Mouse (Mus musculus) heart, embryonic 13.5 days (tissue): ENCODE data around the gene Cacna1f. TPM values are rescaled to one million over a fixed set of nuclear protein-coding genes. Genes with fewer than 3 reads are reported as not detected.

Experiments used
- ATAC-seq: fragments of 200-750 bp; cut with Nextera tagmentation; 2 replicates; pipeline ENCODE4 v1.8.0; 2017; ENCODE audit warnings: moderate TSS enrichment; ENCODE audit not compliant: insufficient number of reproducible peaks, low FRiP score, low TSS enrichment; ENCODE audit errors: extremely low read depth
- H3K27ac ChIP-seq: fragments of 300-500 bp; sonication (generic); replicated peaks from 2 replicates; pipeline ENCODE4 v1.5.1; 2015; ENCODE audit warnings: moderate library complexity, mild to moderate bottlenecking, inconsistent platforms
- H3K27me3 ChIP-seq: fragments of 300-500 bp; sonication (generic); replicated peaks from 2 replicates; pipeline ENCODE4 v1.6.1; 2015; ENCODE audit warnings: mild to moderate bottlenecking, inconsistent platforms
- H3K36me3 ChIP-seq: fragments of 300-500 bp; sonication (generic); 2 replicates; pipeline ENCODE4 v1.6.1; 2015; ENCODE audit warnings: mild to moderate bottlenecking, inconsistent platforms
- H3K4me1 ChIP-seq: fragments of 300-500 bp; sonication (generic); 2 replicates; pipeline ENCODE4 v1.6.1; 2015; ENCODE audit warnings: inconsistent platforms
- H3K4me2 ChIP-seq: fragments of 300-500 bp; sonication (generic); 2 replicates; pipeline ENCODE4 v1.6.1; 2015; ENCODE audit warnings: inconsistent platforms, mild to moderate bottlenecking, moderate library complexity
- H3K4me3 ChIP-seq: fragments of 300-500 bp; sonication (generic); 2 replicates; pipeline ENCODE4 v1.5.1; 2015; ENCODE audit warnings: moderate library complexity, mild to moderate bottlenecking, inconsistent platforms
- H3K9ac ChIP-seq: fragments of 300-500 bp; sonication (generic); 2 replicates; pipeline ENCODE4 v1.6.1; 2015; ENCODE audit warnings: inconsistent platforms, mild to moderate bottlenecking, moderate library complexity
- H3K9me3 ChIP-seq: fragments of 300-500 bp; sonication (generic); 2 replicates; pipeline ENCODE4 v1.6.1; 2016; ENCODE audit warnings: inconsistent platforms
- WGBS: fragments of 180-500 bp; shearing (Covaris S2); methylation state at CpG from one replicate; pipeline ENCODE4 v1.1.7; 2015; ENCODE audit warnings: mixed read lengths; 5-methylcytosine and 5-hydroxymethylcytosine counted together
- polyA plus RNA-seq: library from polyadenylated mRNA; unstranded; fragments of >200 nt; fragmentation: Nextera tagmentation; extraction: Ambion mirVana; gene quantifications from 2 replicates; pipeline ENCODE4 v1.2.1, GENCODE M21; 2015

Cacna1f gene
- polyA plus RNA-seq, 1 experiment from 2014 or later: not detected

DNA sequence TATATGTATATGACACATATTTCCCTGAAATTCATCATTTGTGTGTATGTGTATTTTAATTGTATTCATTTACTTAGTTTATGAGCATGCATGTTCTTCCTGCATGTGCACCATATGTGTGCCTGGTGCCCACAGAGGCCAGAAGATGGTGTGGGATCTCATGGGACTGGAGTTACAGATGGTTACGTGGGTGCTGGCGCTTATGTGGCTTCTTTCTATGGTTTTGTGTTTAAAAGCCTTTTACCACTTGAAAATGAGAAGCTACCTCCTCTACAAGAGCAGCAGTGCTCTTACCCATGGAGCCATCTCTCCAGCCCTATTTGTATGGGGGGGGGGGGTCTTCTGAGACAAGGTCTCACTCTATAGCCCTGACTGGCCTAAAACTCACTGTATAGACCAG is 25.7 kb upstream of the Cacna1f start:
- Histone ChIP-seq H3K9me3 (no peaks in the 10 kb centered on the region), H3K4me2 (no peak overlapping the region), H3K27me3 (no peaks in the 10 kb centered on the region), H3K9ac (no peak overlapping the region), H3K4me3 (no peak overlapping the region), H3K4me1 (no peaks in the 10 kb centered on the region), H3K36me3 (no peaks in the 10 kb centered on the region; the same call in 1 of the 2 replicates), H3K27ac (no peak overlapping the region)
- WGBS: 87% methylated on average over 2 of the region's 2 CpGs
- ATAC-seq: no peak

DNA sequence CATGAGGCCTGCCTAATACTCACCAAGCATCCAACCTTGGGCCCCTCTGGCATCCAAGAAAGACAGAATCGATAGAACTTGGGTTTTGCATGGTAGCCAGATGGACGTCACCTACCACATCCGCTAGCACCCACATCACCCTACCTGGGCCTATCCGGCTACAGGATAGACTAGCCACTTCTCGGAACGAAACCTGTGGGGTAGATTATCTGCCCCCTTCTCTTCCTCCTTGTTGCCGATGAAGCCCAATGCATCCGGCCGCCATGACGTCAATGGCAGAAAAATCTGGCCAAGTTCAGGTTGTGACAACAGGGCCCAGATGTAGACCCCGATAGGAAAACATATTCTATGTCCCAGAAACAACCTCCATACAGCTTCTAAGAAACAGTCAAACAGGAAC is 23.0 kb upstream of the Cacna1f start:
- Histone ChIP-seq H3K9me3 (no peaks in the 10 kb centered on the region), H3K4me3 (no peak overlapping the region), H3K4me1 (no peaks in the 10 kb centered on the region), H3K27me3 (no peaks in the 10 kb centered on the region), H3K4me2 (no peak overlapping the region), H3K27ac (no peak overlapping the region), H3K36me3 (peaks cover 4% of the 10 kb centered on the region; the same call in 1 of the 2 replicates), H3K9ac (no peak overlapping the region)
- 88% methylated on average over 11 of the region's 11 CpGs for WGBS
- ATAC-seq: no peak

DNA sequence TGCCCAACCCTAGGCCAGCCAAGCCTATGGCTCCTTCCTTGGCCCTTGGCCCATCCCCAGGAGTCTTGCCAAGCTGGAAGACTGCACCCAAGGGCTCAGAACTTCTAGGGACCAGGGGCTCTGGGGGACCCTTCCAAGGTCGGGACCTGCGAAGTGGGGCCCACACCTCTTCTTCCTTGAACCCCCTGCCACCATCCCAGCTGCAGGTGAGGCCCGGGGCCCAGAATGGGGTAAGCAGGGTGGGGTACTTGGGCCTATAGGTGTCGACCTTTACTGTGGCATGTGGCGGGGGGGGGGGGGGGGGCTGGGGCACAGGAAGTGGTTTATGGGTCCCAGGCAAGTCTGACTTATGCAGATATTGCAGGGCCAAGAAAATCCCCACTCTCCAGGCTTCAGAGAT is 20.5 kb upstream of the Cacna1f start:
- peaks cover 10% of the 10 kb centered on the region for H3K36me3 ChIP-seq
- 80% methylated on average over 4 of the region's 5 CpGs for WGBS
- no peaks in the 10 kb centered on the region for H3K27me3 ChIP-seq
- H3K9me3 ChIP-seq: no peaks in the 10 kb centered on the region
- no peak overlapping the region for H3K4me3 ChIP-seq
- H3K9ac ChIP-seq: no peak overlapping the region
- no peaks in the 10 kb centered on the region for H3K4me1 ChIP-seq
- H3K27ac ChIP-seq: no peak overlapping the region
- no peak overlapping the region for H3K4me2 ChIP-seq
- ATAC-seq: no peak

DNA sequence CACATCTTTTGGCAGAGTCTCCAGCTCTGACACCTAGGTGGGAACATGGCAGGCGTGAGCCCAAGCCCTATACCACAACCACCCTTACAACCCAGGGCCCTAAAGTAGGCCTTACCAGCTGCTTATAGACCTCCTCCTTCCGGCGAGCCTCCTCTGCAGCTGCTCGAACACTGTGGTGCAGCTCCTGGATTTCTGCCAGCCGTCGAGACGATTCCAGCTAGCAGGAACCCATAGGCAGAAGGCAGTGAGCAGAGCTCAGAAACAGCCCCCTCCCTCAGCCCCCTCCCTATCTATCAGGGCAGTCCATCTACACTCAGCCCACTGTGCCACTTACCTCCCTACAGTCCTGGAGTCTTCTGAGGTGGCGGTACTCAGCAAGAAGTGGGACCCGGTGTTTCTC is 11.5 kb upstream of the Cacna1f start:
- Histone ChIP-seq H3K4me3 (no peak overlapping the region), H3K9me3 (no peaks in the 10 kb centered on the region), H3K27ac (no peak overlapping the region), H3K36me3 (peaks cover 51% of the 10 kb centered on the region), H3K27me3 (no peaks in the 10 kb centered on the region), H3K4me1 (no peaks in the 10 kb centered on the region), H3K9ac (no peak overlapping the region), H3K4me2 (no peak overlapping the region)
- ATAC-seq: no peak
- 88% methylated on average over 9 of the region's 9 CpGs for WGBS

DNA sequence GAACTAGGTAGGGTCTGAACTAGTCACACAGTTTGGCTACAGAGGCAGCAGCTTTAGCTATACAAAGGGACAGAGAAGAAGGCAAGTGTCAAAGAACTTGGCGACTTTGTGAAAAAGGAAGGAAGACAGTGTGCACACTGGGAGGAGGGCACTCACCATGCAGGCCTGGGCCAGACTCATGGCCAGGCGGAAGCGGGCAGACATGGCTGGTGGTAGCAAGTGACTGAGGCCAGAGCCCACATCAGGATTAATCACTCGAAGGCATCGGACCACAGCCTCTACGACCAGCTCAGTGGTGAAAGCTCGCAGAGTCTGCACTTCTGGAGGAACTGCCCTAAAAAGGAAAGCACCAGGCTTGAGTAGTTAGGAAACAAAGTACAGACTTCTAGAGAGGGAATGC is 2.9 kb upstream of the Cacna1f start:
- H3K9me3 ChIP-seq: no peaks in the 10 kb centered on the region

DNA sequence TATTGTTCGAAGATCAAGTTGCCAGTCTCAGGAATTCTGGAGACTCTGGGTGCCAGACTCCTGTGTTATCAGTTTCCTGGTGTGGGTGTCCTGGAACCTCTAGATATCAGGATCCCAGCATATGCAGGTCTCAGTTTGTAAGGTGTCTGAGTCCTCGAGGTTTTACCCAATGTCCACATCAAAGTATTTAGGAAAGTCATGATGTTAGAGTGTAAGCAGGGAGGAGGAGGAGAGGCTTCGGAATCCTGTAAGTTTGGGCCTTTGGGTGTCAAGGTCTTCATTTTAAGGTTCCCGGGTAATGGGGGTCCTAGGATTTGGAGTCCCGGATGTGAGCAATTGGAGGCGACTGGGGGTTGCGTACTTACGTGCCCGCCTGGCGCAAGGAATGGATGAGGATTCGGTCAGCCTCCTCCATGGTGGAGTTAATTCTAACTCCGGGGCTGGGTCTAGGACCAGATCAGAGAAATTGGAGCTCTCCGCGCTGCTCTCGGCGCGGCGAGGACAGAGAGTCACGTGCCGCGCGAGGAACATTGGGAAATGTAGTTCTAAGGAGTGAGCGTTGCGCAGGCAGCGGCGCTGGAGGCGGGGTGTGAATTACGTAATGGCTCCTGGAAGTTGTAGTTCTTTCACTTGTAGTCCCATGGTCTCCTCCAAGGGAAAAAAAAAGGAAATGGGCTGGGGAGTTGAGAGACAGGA is 1.9 kb upstream of the Cacna1f start, which contains the start of gene Ccdc22:
Gene Ccdc22, minus strand, starts transcription at position 639 of the 696 bp plus-strand sequence.
- Histone ChIP-seq H3K4me1 (0 out of 2 replicates have a peak, but pooled peaks cover under 1% of the 10 kb centered on the region), H3K36me3 (0 out of 2 replicates have a peak, but pooled peaks cover under 1% of the 10 kb centered on the region), H3K9me3 (no peaks in the 10 kb centered on the region), H3K27me3 (peaks cover 11% of the 10 kb centered on the region; the same call in 1 of the 2 replicates), H3K4me2 (peak within 1 kb of the TSS; percentile 69), H3K27ac (no peak within 1 kb of the TSS), H3K9ac (peak within 1 kb of the TSS; percentile 78), H3K4me3 (peak within 1 kb of the TSS; percentile 59)
- WGBS: 12% methylated on average over 28 of the region's 28 CpGs
- peak; percentile 77; the same call in 1 of the 2 replicates for ATAC-seq

More for the DNA sequence above, 2.9 kb upstream of the Cacna1f start:
- WGBS: 77% methylated on average over 7 of the region's 7 CpGs
- Histone ChIP-seq H3K4me2 (peak overlapping the region; percentile 69), H3K27ac (no peak overlapping the region), H3K27me3 (peaks cover 11% of the 10 kb centered on the region; the same call in 1 of the 2 replicates), H3K4me3 (no peak overlapping the region), H3K4me1 (no peaks in the 10 kb centered on the region), H3K36me3 (peaks cover 10% of the 10 kb centered on the region; the same call in 1 of the 2 replicates), H3K9ac (0 out of 2 replicates have a peak overlapping the region, but pooled peaks have one; percentile 37)
- ATAC-seq: no peak

DNA sequence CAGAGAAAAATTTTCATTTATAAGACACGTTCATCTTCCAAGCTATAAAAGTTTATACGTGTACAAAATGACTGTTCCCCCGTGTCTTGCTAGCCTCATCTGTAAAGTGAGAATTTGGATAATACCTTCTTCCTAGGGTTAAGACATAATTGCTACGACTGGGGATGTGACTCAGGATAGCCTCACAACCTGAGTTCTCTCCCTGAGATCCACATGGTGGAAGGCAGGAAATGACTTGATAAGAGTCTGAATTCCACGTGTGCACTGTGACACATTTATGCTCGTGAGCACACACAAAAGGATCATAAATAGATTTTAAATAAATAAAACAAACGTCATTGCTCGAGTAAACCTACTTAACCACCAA is 1.3 kb upstream of the Cacna1f start:
- H3K27ac ChIP-seq: no peak overlapping the region
- H3K27me3 ChIP-seq: peaks cover 11% of the 10 kb centered on the region; the same call in 1 of the 2 replicates
- H3K4me2 ChIP-seq: peak overlapping the region; percentile 11; the same call in 1 of the 2 replicates
- ATAC-seq: no peak
- H3K9ac ChIP-seq: no peak overlapping the region
- H3K9me3 ChIP-seq: no peaks in the 10 kb centered on the region
- 0 out of 2 replicates have a peak, but pooled peaks cover 3% of the 10 kb centered on the region for H3K4me1 ChIP-seq
- WGBS: 38% methylated on average over 8 of the region's 8 CpGs
- no peak overlapping the region for H3K4me3 ChIP-seq
- H3K36me3 ChIP-seq: no peaks in the 10 kb centered on the region

DNA sequence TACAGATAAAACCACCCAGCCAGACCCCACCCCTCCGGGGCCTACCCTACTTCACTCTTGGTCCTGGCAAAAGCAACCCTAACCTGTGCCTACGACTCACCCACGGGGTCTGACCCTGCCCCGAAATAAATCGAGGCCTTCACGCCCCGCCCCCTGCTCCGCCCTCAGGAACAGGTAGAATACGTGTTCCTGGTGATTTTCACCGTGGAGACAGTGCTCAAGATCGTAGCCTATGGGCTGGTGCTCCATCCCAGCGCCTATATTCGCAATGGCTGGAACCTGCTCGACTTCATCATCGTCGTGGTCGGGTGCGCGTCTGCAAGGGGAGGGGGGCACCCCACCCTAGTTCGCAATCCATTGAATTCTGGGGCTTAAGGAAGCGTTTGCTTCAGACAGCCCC is 3.2 kb downstream of the Cacna1f start:
- Histone ChIP-seq H3K9ac (peak overlapping the region; percentile 61; the same call in 1 of the 2 replicates), H3K9me3 (no peaks in the 10 kb centered on the region), H3K36me3 (no peaks in the 10 kb centered on the region), H3K4me2 (peak overlapping the region; percentile 75), H3K4me1 (0 out of 2 replicates have a peak, but pooled peaks cover 3% of the 10 kb centered on the region), H3K27me3 (peaks cover 24% of the 10 kb centered on the region; the same call in 1 of the 2 replicates), H3K27ac (no peak overlapping the region), H3K4me3 (peak overlapping the region; percentile 50)
- 17% methylated on average over 21 of the region's 21 CpGs for WGBS
- no peak for ATAC-seq

DNA sequence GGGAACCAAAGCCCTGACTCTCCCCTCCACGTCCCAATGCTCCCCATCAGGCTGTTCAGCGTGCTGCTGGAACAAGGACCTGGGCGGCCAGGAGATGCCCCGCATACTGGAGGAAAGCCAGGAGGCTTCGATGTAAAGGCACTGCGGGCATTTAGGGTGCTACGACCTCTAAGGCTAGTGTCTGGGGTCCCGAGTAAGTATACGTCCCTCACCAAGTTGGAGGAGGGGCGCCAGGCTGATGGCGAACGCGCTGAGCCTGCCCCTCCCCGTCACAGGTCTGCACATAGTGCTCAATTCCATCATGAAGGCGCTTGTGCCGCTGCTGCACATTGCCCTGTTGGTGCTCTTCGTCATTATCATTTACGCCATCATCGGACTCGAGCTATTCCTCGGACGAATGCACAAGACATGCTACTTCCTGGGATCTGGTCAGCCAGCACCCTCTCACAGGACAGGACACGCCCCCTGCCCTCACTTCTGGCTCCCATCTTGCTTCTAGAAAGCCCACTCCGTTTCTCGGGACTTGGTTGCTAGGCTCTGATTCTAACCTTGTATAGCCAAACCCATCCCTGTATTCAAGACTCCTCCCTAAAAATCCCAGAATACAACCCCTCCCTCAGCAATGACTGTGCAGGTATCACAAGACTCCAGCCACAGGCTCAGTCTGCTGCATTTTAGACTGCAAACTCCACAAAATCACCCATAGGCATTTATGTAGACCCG is 3.8 kb downstream of the Cacna1f start:
- 16% methylated on average over 26 of the region's 26 CpGs for WGBS
- H3K9me3 ChIP-seq: no peaks in the 10 kb centered on the region
- no peak for ATAC-seq
- H3K4me1 ChIP-seq: 0 out of 2 replicates have a peak, but pooled peaks cover 3% of the 10 kb centered on the region
- no peak overlapping the region for H3K27ac ChIP-seq
- H3K4me2 ChIP-seq: peak overlapping the region; percentile 75
- H3K36me3 ChIP-seq: no peaks in the 10 kb centered on the region
- peaks cover 24% of the 10 kb centered on the region; the same call in 1 of the 2 replicates for H3K27me3 ChIP-seq
- peak overlapping the region; percentile 61 for H3K9ac ChIP-seq
- H3K4me3 ChIP-seq: peak overlapping the region; percentile 50

DNA sequence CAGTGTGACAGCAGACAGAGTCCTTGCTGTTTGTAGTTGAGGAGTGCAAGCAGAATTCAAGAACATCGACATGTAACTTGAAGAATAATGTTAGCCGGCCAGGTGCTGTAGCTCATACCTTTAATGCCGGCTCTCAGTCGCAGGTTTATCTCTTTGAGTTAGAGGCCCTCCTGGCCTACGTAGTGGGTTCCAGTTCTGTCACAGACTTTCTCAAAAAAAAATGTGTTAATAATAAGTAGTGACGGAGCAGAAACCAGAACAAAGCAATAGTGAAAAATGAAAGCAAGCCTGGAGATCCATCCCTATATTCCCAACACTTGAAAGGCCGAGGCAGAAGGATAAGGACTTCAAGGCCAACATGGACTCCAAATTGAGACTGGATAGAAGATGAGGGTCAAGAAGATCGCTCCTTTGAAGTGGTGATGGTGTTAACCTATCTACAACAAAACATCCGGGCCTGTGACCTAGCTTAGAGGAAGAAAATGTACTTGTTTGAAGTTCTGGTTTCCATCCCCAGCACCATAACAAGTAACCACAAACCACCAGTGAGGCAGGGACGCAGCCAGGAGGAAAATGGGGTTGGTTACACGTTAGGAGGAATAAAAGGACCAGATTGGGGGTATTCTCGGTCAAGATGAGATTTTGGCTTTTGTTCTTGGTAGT is 11.1 kb downstream of the Cacna1f start:
- Histone ChIP-seq H3K36me3 (no peaks in the 10 kb centered on the region), H3K9ac (no peak overlapping the region), H3K27ac (no peak overlapping the region), H3K9me3 (no peaks in the 10 kb centered on the region), H3K4me2 (no peak overlapping the region), H3K27me3 (no peaks in the 10 kb centered on the region), H3K4me3 (no peak overlapping the region), H3K4me1 (no peaks in the 10 kb centered on the region)
- WGBS: 66% methylated on average over 12 of the region's 12 CpGs
- no peak for ATAC-seq

DNA sequence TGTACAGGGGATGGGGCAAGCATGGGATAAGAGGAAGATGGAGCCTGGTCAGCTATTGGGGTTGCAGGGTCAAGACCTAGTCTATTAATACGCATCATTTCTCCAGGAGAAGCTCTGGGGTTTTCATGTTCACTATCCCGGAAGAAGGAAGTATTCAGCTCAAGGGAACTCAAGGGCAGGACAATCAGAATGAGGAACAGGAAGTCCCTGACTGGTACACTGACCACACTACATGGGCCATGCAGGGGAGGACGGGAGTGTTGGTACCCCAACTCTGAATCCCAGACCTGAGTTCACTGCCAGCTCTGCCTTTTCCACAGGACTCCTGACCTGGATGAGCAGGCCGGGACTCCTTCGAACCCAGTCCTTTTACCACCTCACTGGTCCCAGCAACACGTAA is 25.7 kb downstream of the Cacna1f start:
- H3K36me3 ChIP-seq: no peaks in the 10 kb centered on the region
- no peak overlapping the region for H3K4me2 ChIP-seq
- 0 out of 2 replicates have a peak, but pooled peaks cover 4% of the 10 kb centered on the region for H3K9me3 ChIP-seq
- no peak overlapping the region for H3K9ac ChIP-seq
- WGBS: 83% methylated on average over 6 of the region's 6 CpGs
- no peak for ATAC-seq
- H3K4me1 ChIP-seq: no peaks in the 10 kb centered on the region
- H3K27ac ChIP-seq: no peak overlapping the region
- H3K4me3 ChIP-seq: no peak overlapping the region
- H3K27me3 ChIP-seq: no peaks in the 10 kb centered on the region
